ENCODE assay signal across 13 mouse cellular contexts in genomic region chr12:46870130-46870529, GRCm38 (mm10). TPM values are rescaled to one million over a fixed set of nuclear protein-coding genes. Genes with fewer than 3 reads are reported as not detected.
DNase-seq lines count a peak whose midpoint lies in the region; ATAC-seq and TF ChIP-seq lines count a peak whose summit lies in the region.
"Had no signal": no experiment of that assay in that cellular context is flagged by ENCODE, and none has a peak within 500 bp of the region (broad histone marks: within the 10 kb centered on the region; RNA-seq: fewer than 3 reads in every experiment).

No protein-coding gene starts in this region.

- DNase-seq in adrenal gland, postnatal 10 days, result peak; percentile 20
- DNase-seq in adrenal gland, adult 2 months, result no peak
- peak; percentile 50 to 58 for DNase-seq in heart, postnatal 10 days
- peak; percentile 92 for DNase-seq in lung, embryonic 14.5 days
- DNase-seq in lung, adult 18-20 months, result no peak
- DNase-seq in left cerebral cortex, postnatal 14 days (ENCODE audit: low spot score in 2 of 2), result peak; percentile 33 to 46
- DNase-seq in neural tube, embryonic 10.5 days (ENCODE audit: extremely low spot score, low spot score), result no peak
- DNase-seq: gastrocnemius, postnatal 25 days had no signal

- 49% methylated on average over 2 of the region's 2 CpGs for WGBS in heart, embryonic 12.5 days
- 27% methylated on average over 2 of the region's 2 CpGs for WGBS in lung, embryonic 14.5 days

- no peak overlapping the region for H3K9ac ChIP-seq in heart, embryonic 12.5 days
- H3K9ac ChIP-seq in lung, embryonic 14.5 days, result no peak overlapping the region
- H3K9ac ChIP-seq: embryonic facial prominence, embryonic 13.5 days had no signal

- no peak overlapping the region for H3K27ac ChIP-seq in heart, embryonic 12.5 days (ENCODE audit: poor library complexity, severe bottlenecking)
- H3K27ac ChIP-seq in lung, embryonic 14.5 days (ENCODE audit: low read depth), result no peak overlapping the region
- H3K27ac ChIP-seq: embryonic facial prominence, embryonic 13.5 days had no signal

- H3K9me3 ChIP-seq in heart, embryonic 12.5 days (replicated peaks), result no peaks in the 10 kb centered on the region
- no peaks in the 10 kb centered on the region for H3K9me3 ChIP-seq in lung, embryonic 14.5 days (ENCODE audit: low read depth, low read length)
- H3K9me3 ChIP-seq: embryonic facial prominence, embryonic 13.5 days had no signal

- no peak overlapping the region for H3K4me3 ChIP-seq in heart, embryonic 12.5 days
- no peak overlapping the region for H3K4me3 ChIP-seq in lung, embryonic 14.5 days (ENCODE audit: low read depth, low read length)
- H3K4me3 ChIP-seq: embryonic facial prominence, embryonic 13.5 days had no signal

- no peak for TF ChIP-seq CTCF in lung, embryonic 14.5 days (IDR thresholded peaks at IDR 0.05; ENCODE audit: low read depth)

- H3K27me3 ChIP-seq in heart, embryonic 12.5 days (replicated peaks), result no peaks in the 10 kb centered on the region
- no peaks in the 10 kb centered on the region for H3K27me3 ChIP-seq in lung, embryonic 14.5 days (ENCODE audit: insufficient read depth, low read length)
- H3K27me3 ChIP-seq: embryonic facial prominence, embryonic 13.5 days; Patski had no signal

- no peak for ATAC-seq in heart, embryonic 12.5 days (ENCODE audit: insufficient number of reproducible peaks, low FRiP score)
- ATAC-seq in lung, embryonic 14.5 days (ENCODE audit: insufficient read depth), result peak; percentile 73; the same call in 1 of the 2 replicates
- ATAC-seq: intestine, embryonic 16.5 days; Patski had no signal

- H3K4me1 ChIP-seq in heart, embryonic 12.5 days (replicated peaks), result no peaks in the 10 kb centered on the region
- H3K4me1 ChIP-seq in lung, embryonic 14.5 days (ENCODE audit: insufficient read depth), result no peaks in the 10 kb centered on the region

- intact Hi-C loops in heart, postnatal 10 days (cut with DNase I), result no loop called here
- intact Hi-C loops in left cerebral cortex, postnatal 14 days (cut with DNase I), result no loop called here

- no peaks in the 10 kb centered on the region for H3K36me3 ChIP-seq in heart, embryonic 12.5 days
- no peaks in the 10 kb centered on the region for H3K36me3 ChIP-seq in lung, embryonic 14.5 days (ENCODE audit: insufficient read depth)
- H3K36me3 ChIP-seq: embryonic facial prominence, embryonic 13.5 days had no signal

- H3K4me2 ChIP-seq in heart, embryonic 12.5 days, result no peak overlapping the region
- no peak overlapping the region for H3K4me2 ChIP-seq in lung, embryonic 14.5 days
- H3K4me2 ChIP-seq: embryonic facial prominence, embryonic 13.5 days; midbrain, embryonic 11.5 days had no signal

RNA-seq across cellular contexts. Expression of gene Nova1, which starts 51.4 kb away (rescaled TPM):
- total RNA-seq in adrenal gland, postnatal 10 days (2021), result 1 to 10 TPM; 6.5 to 7.2 TPM
- total RNA-seq in adrenal gland, adult 2 months (2021), result 1 to 10 TPM; 2.7 to 5.8 TPM
- polyA plus RNA-seq in adrenal gland, adult 2 months (2012; rRNA removed), result 0.45 and 0.70 TPM in 2 replicates
- 1 to 10 TPM; 2.5 to 2.6 TPM for total RNA-seq in heart, postnatal 10 days (2021)
- polyA plus RNA-seq in heart, embryonic 12.5 days (2016; fragmentation: Nextera tagmentation; extraction: Ambion mirVana), result 1.6 and 2.1 TPM in 2 replicates
- 1.7 and 2.2 TPM in 2 replicates for polyA plus RNA-seq in lung, embryonic 14.5 days (2014; fragmentation: Nextera tagmentation; extraction: Ambion mirVana)
- total RNA-seq in left cerebral cortex, postnatal 14 days (2021), result 10 to 100 TPM; 36.1 to 40.7 TPM

Comparison
In these comparisons a context has a peak if more than half of its experiments do, and no peak if none do; other contexts are left out.
1. DNase-seq: peak in adrenal gland, postnatal 10 days (single experiment), heart, postnatal 10 days (2 of 2), lung, embryonic 14.5 days (single experiment) and left cerebral cortex, postnatal 14 days (2 of 2); none in adrenal gland, adult 2 months (single experiment), lung, adult 18-20 months (0 of 2) and neural tube, embryonic 10.5 days (single experiment).
2. RNA of gene Nova1, which starts 51.4 kb away (total RNA-seq): 36.1 to 40.7 TPM in left cerebral cortex, postnatal 14 days; 6.5 to 7.2 TPM in adrenal gland, postnatal 10 days, 2.7 to 5.8 TPM in adrenal gland, adult 2 months and 2.5 to 2.6 TPM in heart, postnatal 10 days; every median in the first group is over 4 times any median in the second.